Mouse (Mus musculus) lung, adult 2 months (tissue): Measurements from ENCODE around the gene Gimap3. TPM values are rescaled to one million over a fixed set of nuclear protein-coding genes. Genes with fewer than 3 reads are reported as not detected.

ENCODE experiments used
- DNase-seq: peaks from one replicate; pipeline ENCODE4 v3.0.0; 2022
- H3K4me1 ChIP-seq: fragments of 200-500 bp; 2 replicates; pipeline ENCODE4 v1.6.1; 2011; ENCODE audit warnings: low read length; ENCODE audit not compliant: control insufficient read depth, insufficient read depth
- H3K4me3 ChIP-seq: fragments of 200-500 bp; replicated peaks from 2 replicates; pipeline ENCODE3; 2011; ENCODE audit warnings: low read depth, mild to moderate bottlenecking, control low read depth, low read length; ENCODE audit errors: extremely low read depth
- CTCF ChIP-seq: fragments of 200-500 bp; IDR thresholded peaks from 2 replicates; pipeline ENCODE4 v1.5.1; 2011; ENCODE audit warnings: mild to moderate bottlenecking, low read length, control low read depth; ENCODE audit not compliant: insufficient read depth
- POLR2A ChIP-seq: fragments of 200-500 bp; IDR thresholded peaks from 2 replicates; pipeline ENCODE4 v1.6.1; 2011; ENCODE audit warnings: low read depth, mild to moderate bottlenecking, control low read depth, low read length, borderline replicate concordance; ENCODE audit errors: extremely low read depth
- WGBS: fragments of 180-500 bp; shearing (Covaris S2); methylation state at CpG from one replicate; pipeline ENCODE4 v1.1.7; 2018; 5-methylcytosine and 5-hydroxymethylcytosine counted together
- polyA plus RNA-seq: library from polyadenylated mRNA; depleted of rRNA; stranded (reverse); fragments of >200 nt; gene quantifications from 2 replicates; pipeline ENCODE4 v1.2.3, GENCODE M21; 2012; rRNA removed

The Gimap3 gene
- polyA plus RNA-seq, 1 experiment: 15.4 TPM

DNA sequence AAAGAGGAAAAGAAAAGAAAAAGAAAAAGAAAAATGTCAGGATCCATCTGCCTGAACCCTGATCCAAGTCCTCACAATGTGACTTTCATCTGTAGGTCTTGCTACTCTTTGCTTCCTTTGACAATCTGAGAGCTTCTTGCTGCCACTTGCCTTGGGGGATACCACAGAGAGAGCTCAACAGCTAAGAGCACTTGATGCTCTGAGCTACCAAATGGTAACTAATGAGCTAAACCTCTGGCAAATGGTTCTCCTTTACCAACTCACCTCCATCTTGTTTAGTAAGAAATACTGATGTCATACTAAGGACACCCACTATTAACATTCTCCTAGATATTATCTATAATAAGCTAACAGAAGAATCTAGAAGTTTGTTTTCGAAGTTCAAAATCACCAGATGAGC is 37.0 kb downstream of the Gimap3 start:
- no peak for TF ChIP-seq CTCF
- TF ChIP-seq POLR2A: no peak
- WGBS: 87% methylated on average over 1 of the region's 1 CpGs
- H3K4me1 ChIP-seq: no peaks in the 10 kb centered on the region
- no peak for DNase-seq
- no peak overlapping the region for H3K4me3 ChIP-seq

DNA sequence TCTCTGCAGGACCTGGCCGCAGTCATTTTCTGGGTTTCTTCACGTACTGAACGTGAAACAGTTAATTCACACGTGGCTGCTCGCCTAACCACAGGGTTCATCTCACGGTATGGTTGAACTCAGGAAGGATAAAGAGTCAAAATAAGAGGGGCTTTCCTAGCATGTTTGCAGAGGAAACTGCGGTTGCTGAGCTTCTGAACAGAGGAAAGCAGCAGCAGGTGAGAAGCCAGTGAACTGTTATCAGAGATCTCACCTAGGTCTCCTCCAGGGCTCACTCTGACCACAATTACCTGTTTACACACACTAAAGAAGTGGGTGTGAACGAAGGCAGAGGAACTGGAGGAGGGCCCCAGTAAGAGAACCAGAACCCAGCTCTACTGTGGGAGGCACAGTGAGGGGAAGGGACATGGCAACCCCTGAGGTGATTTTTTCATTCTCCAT is 37.8 kb downstream of the Gimap3 start:
- WGBS: 42% methylated on average over 8 of the region's 8 CpGs

DNA sequence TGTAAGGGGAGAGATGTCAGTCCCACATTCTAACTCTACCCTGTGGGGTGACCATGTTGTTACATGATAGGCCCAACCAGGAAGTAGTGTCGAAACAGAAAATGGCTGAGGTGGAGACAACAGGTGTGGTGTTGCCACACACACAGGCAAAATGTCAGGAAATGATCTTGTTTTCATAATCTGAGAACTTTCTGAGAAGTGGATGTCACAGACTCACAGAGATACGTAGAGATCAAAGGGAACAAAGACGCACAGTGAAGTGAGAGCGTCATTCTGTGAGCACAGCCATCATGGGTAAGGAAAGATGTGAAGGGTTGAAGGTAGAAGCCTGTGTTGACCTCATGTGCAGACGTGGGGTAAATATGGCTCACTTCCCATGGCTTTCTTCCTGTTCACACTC is 42.9 kb downstream of the Gimap3 start:
- 81% methylated on average over 5 of the region's 5 CpGs for WGBS
- TF ChIP-seq CTCF (no peak), POLR2A (no peak)
- Histone ChIP-seq H3K4me1 (no peaks in the 10 kb centered on the region; the same call in 1 of the 2 replicates), H3K4me3 (no peak overlapping the region)
- DNase-seq: no peak

More for the DNA sequence above, 37.8 kb downstream of the Gimap3 start:
- no peak overlapping the region for H3K4me3 ChIP-seq
- DNase-seq: no peak
- no peaks in the 10 kb centered on the region for H3K4me1 ChIP-seq
- no peak for TF ChIP-seq POLR2A
- TF ChIP-seq CTCF: no peak

DNA sequence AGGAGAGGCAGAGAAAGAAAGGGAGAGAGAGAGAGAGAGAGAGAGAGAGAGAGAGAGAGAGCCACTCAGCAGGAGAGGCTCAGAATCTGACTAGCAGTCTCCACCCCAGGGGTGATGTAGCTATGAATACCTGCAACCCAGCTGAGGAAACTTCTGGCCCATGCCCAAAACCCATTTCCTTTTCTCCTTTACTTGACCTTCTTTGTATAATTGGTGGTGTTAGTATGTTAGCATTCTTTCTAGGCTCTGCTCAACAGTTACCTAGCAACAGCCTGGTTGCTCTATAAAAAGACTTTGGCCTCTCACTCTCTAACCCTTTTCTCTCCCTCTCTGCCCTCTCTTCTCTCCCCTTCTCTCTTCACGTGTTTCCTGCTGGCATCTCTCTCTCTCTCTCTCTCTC is 45.2 kb downstream of the Gimap3 start:
- TF ChIP-seq POLR2A: no peak
- no peak for TF ChIP-seq CTCF
- whole genome bisulfite sequencing: 0% methylated on average over 1 of the region's 1 CpGs
- no peak for DNase-seq
- Histone ChIP-seq H3K4me3 (no peak overlapping the region), H3K4me1 (no peaks in the 10 kb centered on the region; the same call in 1 of the 2 replicates)

DNA sequence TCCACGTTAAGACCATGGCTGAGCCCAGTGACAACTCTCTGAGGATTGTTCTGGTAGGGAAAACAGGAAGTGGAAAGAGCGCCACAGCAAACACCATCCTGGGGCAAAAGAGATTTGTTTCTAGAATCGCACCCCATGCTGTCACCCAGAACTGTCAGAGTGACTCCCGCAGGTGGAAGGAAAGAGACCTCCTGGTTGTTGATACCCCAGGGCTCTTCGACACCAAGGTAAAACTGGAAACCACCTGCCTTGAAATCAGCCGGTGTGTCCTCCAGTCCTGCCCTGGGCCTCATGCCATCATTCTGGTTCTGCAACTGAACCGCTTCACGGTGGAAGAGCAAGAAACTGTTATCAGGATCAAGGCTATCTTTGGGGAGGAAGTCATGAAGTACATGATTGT is 47.2 kb downstream of the Gimap3 start:
- 62% methylated on average over 8 of the region's 8 CpGs for WGBS
- no peak for DNase-seq
- Histone ChIP-seq H3K4me1 (no peaks in the 10 kb centered on the region; the same call in 1 of the 2 replicates), H3K4me3 (no peak overlapping the region)
- TF ChIP-seq POLR2A (no peak), CTCF (no peak)

DNA sequence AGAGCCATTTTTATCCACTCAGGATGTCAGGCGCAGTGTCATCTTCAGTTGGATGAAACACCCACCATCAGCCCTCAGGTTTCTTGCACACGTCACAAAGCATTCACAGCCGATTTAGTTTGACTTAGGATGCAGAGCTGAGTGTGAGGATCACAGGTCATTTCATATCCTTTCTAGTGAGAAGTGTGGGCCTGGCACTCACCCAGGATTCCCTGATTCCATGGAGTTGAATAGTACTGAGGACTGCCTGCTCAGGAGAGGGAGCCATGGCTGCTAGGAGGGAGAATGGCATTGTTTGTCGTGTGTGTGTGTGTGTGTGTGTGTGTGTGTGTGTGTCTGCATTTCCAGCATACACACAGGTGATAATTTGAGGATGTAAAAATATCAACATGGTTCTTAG is 50.3 kb downstream of the Gimap3 start:
- 74% methylated on average over 4 of the region's 4 CpGs for WGBS
- Histone ChIP-seq H3K4me1 (no peaks in the 10 kb centered on the region; the same call in 1 of the 2 replicates), H3K4me3 (no peak overlapping the region)
- no peak for TF ChIP-seq CTCF
- no peak for TF ChIP-seq POLR2A
- no peak for DNase-seq

DNA sequence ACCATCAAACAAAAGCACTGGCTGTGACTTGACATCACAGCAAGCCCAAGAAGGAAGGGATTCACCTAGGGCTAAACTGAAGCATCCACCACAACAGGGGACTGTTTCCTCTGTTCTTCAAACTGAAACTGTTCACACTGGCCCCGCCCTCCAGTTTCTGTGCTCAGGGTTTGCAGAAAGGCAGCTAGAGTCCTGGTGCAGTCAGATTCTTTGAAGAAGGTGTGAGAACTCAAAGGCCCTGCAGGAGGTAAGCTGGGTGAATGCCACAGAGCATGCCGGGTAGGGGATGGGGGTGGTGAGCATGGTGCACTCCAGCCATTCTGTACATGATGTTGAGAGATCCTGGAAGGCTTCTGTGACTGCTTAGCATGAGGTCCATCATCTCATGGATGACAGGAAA is 52.2 kb downstream of the Gimap3 start, which contains the start of the genes Gm28053 and Gimap7:
Gene Gm28053 (plus strand): TSS at position 153 of the 400 bp plus-strand sequence.
Gene Gimap7 (plus strand): TSS at position 167 of the 400 bp plus-strand sequence.
- WGBS: 59% methylated on average over 2 of the region's 2 CpGs
- no peak for DNase-seq

More for the DNA sequence above, 52.2 kb downstream of the Gimap3 start, which contains the start of the genes Gm28053 and Gimap7:
- no peak for TF ChIP-seq POLR2A
- no peak for TF ChIP-seq CTCF
- Histone ChIP-seq H3K4me3 (no peak within 1 kb of the TSS), H3K4me1 (no peaks in the 10 kb centered on the region)

Other genes starting within 250 kb of the Gimap3 start
- 29.9 and 35.5 TPM in 2 replicates for gene Atp6v0e2, start 233.2 kb downstream of the Gimap3 start, polyA plus RNA-seq
- gene Lrrc61, start 216.1 kb downstream of the Gimap3 start, polyA plus RNA-seq: 16.8 and 19.8 TPM in 2 replicates
- 179 and 229 TPM in 2 replicates for gene Rarres2, start 198.1 kb downstream of the Gimap3 start, polyA plus RNA-seq
- gene Gm45021, start 181.2 kb downstream of the Gimap3 start, polyA plus RNA-seq: not detected in 2 replicates
- gene Repin1, start 177.0 kb downstream of the Gimap3 start, polyA plus RNA-seq: 34.2 and 42.7 TPM in 2 replicates
- gene Gm44965, start 176.9 kb downstream of the Gimap3 start, polyA plus RNA-seq: not detected in 2 replicates
- gene Zfp775, start 168.8 kb downstream of the Gimap3 start, polyA plus RNA-seq: 6.7 and 7.2 TPM in 2 replicates
- gene AI854703, start 144.1 kb downstream of the Gimap3 start, polyA plus RNA-seq: 0.98 and 1.3 TPM in 2 replicates
- gene Gimap8, start 123.6 kb downstream of the Gimap3 start, polyA plus RNA-seq: 11.4 and 15.2 TPM in 2 replicates
- 2.8 and 5.2 TPM in 2 replicates for gene Gimap9, start 94.7 kb downstream of the Gimap3 start, polyA plus RNA-seq
- 40.8 and 58.9 TPM in 2 replicates for gene Gimap4, start 86.3 kb downstream of the Gimap3 start, polyA plus RNA-seq
- gene Gimap6, start 62.6 kb downstream of the Gimap3 start, polyA plus RNA-seq: 23.5 and 40.1 TPM in 2 replicates
- 1.8 TPM in 1 of 2 replicates, not detected in the other for gene Gm28053, start 52.2 kb downstream of the Gimap3 start, polyA plus RNA-seq
- gene Gimap7, start 52.2 kb downstream of the Gimap3 start, polyA plus RNA-seq: 0.72 and 1.2 TPM in 2 replicates
- 29.9 and 35.2 TPM in 2 replicates for gene Gimap1, start 31.8 kb downstream of the Gimap3 start, polyA plus RNA-seq
- 28.6 and 32.8 TPM in 2 replicates for gene Gimap5, start 24.7 kb downstream of the Gimap3 start, polyA plus RNA-seq
- gene Tmem176a, start 70.1 kb upstream of the Gimap3 start, polyA plus RNA-seq: 254 and 269 TPM in 2 replicates
- gene Tmem176b, start 70.6 kb upstream of the Gimap3 start, polyA plus RNA-seq: 521 and 609 TPM in 2 replicates
- gene Aoc1, start 102.0 kb upstream of the Gimap3 start, polyA plus RNA-seq: 4.8 and 8.1 TPM in 2 replicates
- gene 1600015I10Rik, start 159.0 kb upstream of the Gimap3 start, polyA plus RNA-seq: not detected in 2 replicates
- gene Doxl2, start 204.1 kb upstream of the Gimap3 start, polyA plus RNA-seq: not detected in 2 replicates
- not detected in 2 replicates for gene Svs1, start 216.0 kb upstream of the Gimap3 start, polyA plus RNA-seq